Mouse (Mus musculus) liver, postnatal 0 days (tissue): ENCODE data around the gene Ttll12. TPM values are rescaled to one million over a fixed set of nuclear protein-coding genes. Genes with fewer than 3 reads are reported as not detected.

Experiments
- ATAC-seq: fragments of 200-750 bp; cut with Nextera tagmentation; 2 replicates; pipeline ENCODE4 v1.8.0; 2017; ENCODE audit warnings: mild to moderate bottlenecking, moderate library complexity
- DNase-seq: peaks from one replicate; pipeline ENCODE4 v3.0.0-alpha.2; 2016
- H3K27ac ChIP-seq: fragments of 300-500 bp; sonication (generic); 2 replicates; pipeline ENCODE4 v1.5.1; 2014; ENCODE audit warnings: antibody characterized with exemption, moderate library complexity, mild to moderate bottlenecking, low read depth
- H3K27me3 ChIP-seq: fragments of 300-500 bp; sonication (generic); 2 replicates; pipeline ENCODE4 v1.6.1; 2014; ENCODE audit warnings: low read length, control low read depth, mixed read lengths; ENCODE audit not compliant: insufficient read depth
- H3K36me3 ChIP-seq: fragments of 300-500 bp; sonication (generic); replicated peaks from 2 replicates; pipeline ENCODE4 v1.6.1; 2014; ENCODE audit warnings: mild to moderate bottlenecking, control low read depth, low read length, moderate library complexity, mixed read lengths; ENCODE audit not compliant: insufficient read depth
- H3K4me1 ChIP-seq: fragments of 300-500 bp; sonication (generic); 2 replicates; pipeline ENCODE4 v1.6.1; 2014; ENCODE audit warnings: antibody characterized with exemption, mild to moderate bottlenecking, control low read depth; ENCODE audit not compliant: insufficient read depth
- H3K4me2 ChIP-seq: fragments of 300-500 bp; sonication (generic); 2 replicates; pipeline ENCODE4 v1.6.1; 2014; ENCODE audit warnings: low read depth, mild to moderate bottlenecking, low read length, moderate library complexity, mixed read lengths
- H3K4me3 ChIP-seq: fragments of 300-500 bp; sonication (generic); 2 replicates; pipeline ENCODE4 v1.5.1; 2014; ENCODE audit warnings: low read depth, low read length
- H3K9ac ChIP-seq: fragments of 300-500 bp; sonication (generic); replicated peaks from 2 replicates; pipeline ENCODE4 v1.6.1; 2014; ENCODE audit warnings: mild to moderate bottlenecking, moderate library complexity
- H3K9me3 ChIP-seq: fragments of 300-500 bp; sonication (generic); 2 replicates; pipeline ENCODE4 v1.6.1; 2016; ENCODE audit warnings: mild to moderate bottlenecking, control low read depth, low read length, mixed read lengths
- CTCF ChIP-seq: sonication (generic); IDR thresholded peaks from 2 replicates; pipeline ENCODE4 v1.5.1; 2016; ENCODE audit warnings: antibody characterized with exemption, low read depth
- EP300 ChIP-seq: IDR thresholded peaks from 2 replicates; pipeline ENCODE4 v1.6.1; 2016; ENCODE audit warnings: antibody characterized with exemption, low read depth, mild to moderate bottlenecking
- WGBS: fragments of 180-500 bp; shearing (Covaris S2); extraction: QIAGEN DNeasy Blood & Tissue Kit; methylation state at CpG from one replicate; pipeline ENCODE4 v1.1.7; 2014; ENCODE audit not compliant: insufficient replicate concordance; 5-methylcytosine and 5-hydroxymethylcytosine counted together
- polyA plus RNA-seq: library from polyadenylated mRNA; unstranded; fragments of >200 nt; fragmentation: Nextera tagmentation; extraction: Ambion mirVana; gene quantifications from 2 replicates; pipeline ENCODE4 v1.2.1, GENCODE M21; 2015

Gene Ttll12
- polyA plus RNA-seq, 1 experiment from 2014 or later: 12.9 TPM

- H3K27me3 ChIP-seq: no peaks in the 10 kb centered on the region
- peak overlapping the region; percentile 65 for H3K4me3 ChIP-seq
- peak overlapping the region; percentile 78 for H3K9ac ChIP-seq
- peaks cover 22% of the 10 kb centered on the region for H3K4me1 ChIP-seq
- ATAC-seq (no peak), DNase-seq (no peak)
- H3K4me2 ChIP-seq: peak overlapping the region; percentile 77
- H3K9me3 ChIP-seq: no peaks in the 10 kb centered on the region
- TF ChIP-seq EP300 (no peak), CTCF (no peak)
- H3K27ac ChIP-seq: peak overlapping the region; percentile 99
- H3K36me3 ChIP-seq: peaks cover 13% of the 10 kb centered on the region
- WGBS: 68% methylated on average over 6 of the region's 6 CpGs
Measured at GRCm38 (mm10) chr15:83591758-83592157, 3.2 kb downstream of the Ttll12 start.

- peaks cover 22% of the 10 kb centered on the region for H3K36me3 ChIP-seq
- H3K4me2 ChIP-seq: 0 out of 2 replicates have a peak overlapping the region, but pooled peaks have one; percentile 77
- peaks cover 22% of the 10 kb centered on the region for H3K4me1 ChIP-seq
- no peaks in the 10 kb centered on the region for H3K27me3 ChIP-seq
- H3K9me3 ChIP-seq: peaks cover 5% of the 10 kb centered on the region; the same call in 1 of the 2 replicates
- TF ChIP-seq EP300: no peak
- TF ChIP-seq CTCF: no peak
- no peak overlapping the region; the same call in 1 of the 2 replicates for H3K27ac ChIP-seq
- WGBS: 87% methylated on average over 4 of the region's 4 CpGs
- no peak overlapping the region for H3K4me3 ChIP-seq
- no peak overlapping the region for H3K9ac ChIP-seq
- ATAC-seq: no peak
- no peak for DNase-seq
Measured at GRCm38 (mm10) chr15:83590841-83591240, 4.1 kb downstream of the Ttll12 start.

- H3K36me3 ChIP-seq: peaks cover 68% of the 10 kb centered on the region
- H3K27ac ChIP-seq: no peak overlapping the region
Measured at GRCm38 (mm10) chr15:83584741-83585220, 10.2 kb downstream of the Ttll12 start.

DNA sequence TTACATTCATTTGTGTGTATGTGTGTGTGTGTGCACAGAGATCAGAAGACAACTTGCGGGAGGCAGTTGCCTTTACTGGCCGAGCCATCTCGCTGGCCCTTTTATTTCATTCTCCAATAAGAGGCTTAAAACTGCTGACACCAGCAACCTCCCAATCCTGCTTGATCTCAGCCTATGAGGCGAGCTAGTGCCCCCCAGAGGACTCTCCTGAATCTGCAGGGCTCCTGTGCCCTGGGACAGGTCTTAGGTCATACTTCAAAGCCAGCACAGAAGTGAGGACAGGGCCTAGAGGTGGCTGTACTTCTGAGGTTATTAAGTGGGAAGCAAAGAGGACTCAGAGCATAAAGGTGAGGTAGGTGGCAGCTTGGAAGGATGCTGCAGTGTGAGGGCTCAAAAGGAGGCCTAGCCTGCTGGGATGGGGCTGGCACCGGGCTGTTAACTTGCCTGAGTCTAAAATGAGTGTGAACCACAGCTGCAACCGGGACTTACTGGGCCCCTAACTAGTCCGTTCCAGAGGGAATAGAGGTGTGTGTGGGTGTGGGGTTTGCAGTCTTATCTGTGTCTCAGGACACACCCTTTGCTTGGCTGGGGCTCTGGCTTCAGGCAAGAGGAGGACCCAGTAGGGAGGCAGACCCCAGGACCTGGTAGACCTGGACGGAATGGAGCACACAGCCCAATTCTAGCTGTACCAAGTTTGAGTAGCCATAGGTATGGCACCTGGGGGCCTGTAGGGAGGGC, 11.4 kb downstream of the Ttll12 start:
- Histone ChIP-seq H3K27me3 (no peaks in the 10 kb centered on the region), H3K4me3 (no peak overlapping the region), H3K9me3 (peaks cover 6% of the 10 kb centered on the region; the same call in 1 of the 2 replicates), H3K36me3 (peaks cover 75% of the 10 kb centered on the region), H3K9ac (no peak overlapping the region), H3K4me2 (peak overlapping the region; percentile 24), H3K4me1 (0 out of 2 replicates have a peak, but pooled peaks cover 2% of the 10 kb centered on the region), H3K27ac (no peak overlapping the region)
- WGBS: 63% methylated on average over 8 of the region's 8 CpGs
- peak; percentile 73 for DNase-seq
- TF ChIP-seq CTCF (peak; percentile 83), EP300 (no peak)
- peak; percentile 79 for ATAC-seq

More at GRCm38 (mm10) chr15:83584741-83585220, 10.2 kb downstream of the Ttll12 start:
- H3K9ac ChIP-seq: no peak overlapping the region
- no peak for TF ChIP-seq CTCF
- TF ChIP-seq EP300: no peak
- H3K4me2 ChIP-seq: no peak overlapping the region
- WGBS: 86% methylated on average over 6 of the region's 6 CpGs
- no peaks in the 10 kb centered on the region for H3K27me3 ChIP-seq
- 0 out of 2 replicates have a peak, but pooled peaks cover 2% of the 10 kb centered on the region for H3K4me1 ChIP-seq
- H3K9me3 ChIP-seq: peaks cover 6% of the 10 kb centered on the region; the same call in 1 of the 2 replicates
- DNase-seq (no peak), ATAC-seq (no peak)
- no peak overlapping the region for H3K4me3 ChIP-seq

- WGBS: 89% methylated on average over 4 of the region's 4 CpGs
- H3K36me3 ChIP-seq: peaks cover 73% of the 10 kb centered on the region
- H3K9ac ChIP-seq: no peak overlapping the region
- ATAC-seq (no peak), DNase-seq (no peak)
- TF ChIP-seq EP300 (no peak), CTCF (no peak)
- H3K4me3 ChIP-seq: no peak overlapping the region
- H3K27ac ChIP-seq: no peak overlapping the region
- peaks cover 6% of the 10 kb centered on the region; the same call in 1 of the 2 replicates for H3K9me3 ChIP-seq
- 0 out of 2 replicates have a peak, but pooled peaks cover 2% of the 10 kb centered on the region for H3K4me1 ChIP-seq
- no peaks in the 10 kb centered on the region for H3K27me3 ChIP-seq
- no peak overlapping the region for H3K4me2 ChIP-seq
Measured at GRCm38 (mm10) chr15:83582931-83583330, 12.0 kb downstream of the Ttll12 start.

DNA sequence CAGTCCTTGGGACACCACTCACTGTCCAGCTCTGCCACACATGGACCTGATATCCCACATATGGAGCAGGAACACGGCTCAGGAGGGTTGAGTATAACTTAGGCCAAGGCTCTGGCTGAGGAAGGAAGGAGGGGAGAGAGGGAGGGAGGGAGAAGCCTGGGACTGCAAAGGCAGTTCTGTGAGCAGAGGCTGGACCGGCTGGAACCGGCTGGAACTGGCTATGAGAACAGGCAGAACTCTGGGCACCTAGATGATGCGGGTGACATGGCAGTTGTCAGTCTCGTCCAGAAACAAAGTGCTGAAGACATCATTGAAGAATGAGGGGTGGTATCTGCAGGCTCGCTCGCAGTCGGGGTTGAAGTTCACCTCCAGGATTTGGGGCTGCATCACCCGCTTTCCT, 18.3 kb downstream of the Ttll12 start:
- Histone ChIP-seq H3K4me3 (no peak overlapping the region), H3K36me3 (peaks cover 85% of the 10 kb centered on the region), H3K4me2 (no peak overlapping the region), H3K27me3 (no peaks in the 10 kb centered on the region), H3K27ac (no peak overlapping the region), H3K4me1 (0 out of 2 replicates have a peak, but pooled peaks cover 4% of the 10 kb centered on the region), H3K9ac (no peak overlapping the region), H3K9me3 (no peaks in the 10 kb centered on the region)
- ATAC-seq: no peak
- WGBS: 88% methylated on average over 9 of the region's 9 CpGs
- DNase-seq: no peak
- TF ChIP-seq EP300: no peak
- no peak for TF ChIP-seq CTCF
